ENCODE assay signal across 21 mouse cellular contexts in genomic region chr1:63249261-63249660, GRCm38 (mm10). TPM values are rescaled to one million over a fixed set of nuclear protein-coding genes. Genes with fewer than 3 reads are reported as not detected.
"Had no signal": no experiment of that assay in that cellular context is flagged by ENCODE, and none has a peak within 500 bp of the region (broad histone marks: within the 10 kb centered on the region; RNA-seq: fewer than 3 reads in every experiment).

No protein-coding gene starts in this region.

- H3K4me3 ChIP-seq: intestine, embryonic 15.5 days; kidney, embryonic 15.5 days; left cerebral cortex, adult 2 months; liver, embryonic 12.5 days; liver, embryonic 15.5 days; megakaryocyte, embryonic 14.5 days; myocyte had no signal

- H3K36me3 ChIP-seq: intestine, embryonic 15.5 days; kidney, embryonic 15.5 days; limb, embryonic 13.5 days; liver, embryonic 12.5 days; liver, embryonic 15.5 days; lung, embryonic 15.5 days; midbrain, embryonic 12.5 days had no signal

- H3K4me1 ChIP-seq: liver, embryonic 12.5 days; liver, embryonic 15.5 days had no signal

- H3K9ac ChIP-seq: intestine, embryonic 15.5 days; kidney, embryonic 15.5 days; limb, embryonic 13.5 days; liver, embryonic 12.5 days; liver, embryonic 15.5 days; lung, embryonic 15.5 days; midbrain, embryonic 12.5 days had no signal

- H3K27ac ChIP-seq: intestine, embryonic 15.5 days; kidney, embryonic 15.5 days; left cerebral cortex, adult 2 months; limb, embryonic 13.5 days; liver, embryonic 12.5 days; liver, embryonic 15.5 days; lung, embryonic 15.5 days had no signal

- DNase-seq: kidney, adult 11 months; kidney, adult 8-10 months; kidney, postnatal 10 days; kidney, postnatal 36 days; layer of hippocampus, postnatal 36 days; liver; lung, adult 18-20 months; lung, postnatal 10 days; lung, postnatal 36 days; thymus, postnatal 25 days had no signal

- H3K9me3 ChIP-seq: intestine, embryonic 15.5 days; limb, embryonic 13.5 days; liver, embryonic 12.5 days; liver, embryonic 15.5 days; lung, embryonic 15.5 days; midbrain, embryonic 12.5 days had no signal

- H3K4me2 ChIP-seq: kidney, embryonic 15.5 days; liver, embryonic 12.5 days; liver, embryonic 15.5 days; lung, embryonic 15.5 days had no signal

- ATAC-seq: intestine, embryonic 15.5 days; liver, embryonic 12.5 days had no signal

RNA-seq across cellular contexts. Expression of gene Zdbf2, which starts 23.8 kb away (rescaled TPM):
- polyA plus RNA-seq: small intestine, adult 2 months had no signal

RNA-seq across cellular contexts. Expression of gene Gpr1, which starts 34.9 kb away (rescaled TPM):
- polyA plus RNA-seq: liver, embryonic 12.5 days; lung, embryonic 15.5 days; small intestine, adult 2 months had no signal
